Mouse (Mus musculus): ENCODE measurements around the gene Rab11fip4.

Gene Rab11fip4

GRCm38 (mm10) chr11:79713184-79713583 lies 122.2 kb downstream of the Rab11fip4 start:
- no peak for DNase-seq (ENCODE audit: low spot score in 2 of 2)

DNA sequence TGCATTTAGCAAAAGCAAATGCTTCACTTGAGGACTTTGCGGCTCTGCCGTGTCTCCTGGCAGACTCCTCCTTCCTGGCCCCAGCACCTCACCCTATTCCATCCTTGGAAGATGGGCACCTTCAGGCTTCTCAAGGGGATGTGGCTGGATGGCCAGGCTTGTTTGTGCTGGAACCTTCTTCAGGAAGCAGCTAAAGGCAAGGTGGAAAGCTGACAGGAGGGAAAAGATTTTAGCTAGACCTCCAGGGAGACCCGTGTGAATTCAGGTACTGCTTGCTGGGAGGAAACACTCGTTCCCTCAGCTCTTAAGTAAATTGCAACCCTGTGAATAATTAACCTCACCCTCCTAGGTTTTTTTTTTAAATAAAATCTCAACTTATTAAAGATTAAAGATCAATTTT lies 122.7 kb downstream of the Rab11fip4 start:
- DNase-seq (ENCODE audit: low spot score in 2 of 2), result no peak

DNA sequence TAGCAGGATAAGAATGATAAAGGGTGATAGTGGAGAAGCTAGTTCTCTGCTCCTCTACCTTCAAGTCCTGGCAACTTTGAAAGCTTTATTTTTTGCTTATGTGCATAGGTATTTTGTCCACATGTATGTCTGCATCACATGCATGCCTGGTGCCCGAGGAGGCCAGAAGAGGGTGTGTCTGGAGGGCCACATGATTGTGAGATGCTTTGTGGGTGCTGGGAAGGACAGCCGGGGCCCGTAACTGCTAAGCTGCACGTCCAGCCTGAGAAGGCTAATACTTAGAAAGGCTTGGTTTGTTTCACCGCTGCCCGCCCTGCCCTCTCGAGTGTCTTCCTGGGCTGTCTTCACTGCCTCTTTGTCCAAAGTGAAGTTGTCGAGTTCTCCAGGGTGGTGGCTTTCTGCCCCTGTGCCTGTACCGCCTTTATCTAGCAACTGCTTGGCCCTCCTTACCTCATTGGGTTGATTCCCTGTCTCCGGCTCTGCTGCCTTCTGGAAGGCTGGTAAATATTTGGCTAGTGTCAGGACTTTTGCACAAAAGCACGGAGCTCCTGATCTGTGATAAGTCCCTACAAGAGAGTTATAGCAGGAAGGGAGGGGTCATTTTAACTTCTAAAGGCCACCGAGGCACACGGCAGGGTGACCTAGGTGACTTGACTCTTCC lies 123.2 kb downstream of the Rab11fip4 start:
- DNase-seq (ENCODE audit: low spot score in 2 of 2), result no peak

DNA sequence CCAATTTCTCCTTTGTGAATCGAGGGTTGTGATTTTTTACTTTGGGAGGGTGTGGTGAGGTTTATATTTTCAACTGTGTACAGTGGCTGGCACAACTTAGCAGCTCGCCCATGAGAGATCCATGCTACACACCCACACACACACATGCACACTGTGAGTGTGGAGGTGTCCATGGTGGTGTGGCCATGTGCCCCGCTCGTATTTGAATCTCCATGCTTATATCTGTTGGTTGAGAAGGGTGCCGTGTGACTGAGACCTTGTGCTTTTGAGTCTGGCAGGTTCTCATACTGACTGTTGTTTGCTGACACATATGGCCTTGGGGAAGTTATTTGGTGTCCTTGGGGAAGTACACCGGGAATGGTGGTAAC lies 123.7 kb downstream of the Rab11fip4 start:
- no peak for DNase-seq (ENCODE audit: low spot score in 2 of 2)

GRCm38 (mm10) chr11:79715316-79715715 lies 124.3 kb downstream of the Rab11fip4 start:
- no peak for DNase-seq (ENCODE audit: low spot score in 2 of 2)

- DNase-seq (ENCODE audit: low spot score in 2 of 2), result no peak
These were observed 124.9 kb downstream of the Rab11fip4 start for GRCm38 (mm10) chr11:79715733-79716452.

GRCm38 (mm10) chr11:79716453-79716749 lies 125.4 kb downstream of the Rab11fip4 start:
- no peak for DNase-seq (ENCODE audit: low spot score in 2 of 2)

- DNase-seq (ENCODE audit: low spot score in 2 of 2), result no peak
These were observed 126.3 kb downstream of the Rab11fip4 start for GRCm38 (mm10) chr11:79717271-79717670.

GRCm38 (mm10) chr11:79717801-79718200 lies 126.8 kb downstream of the Rab11fip4 start:
- no peak for DNase-seq (ENCODE audit: low spot score in 2 of 2)

GRCm38 (mm10) chr11:79718202-79718601 lies 127.2 kb downstream of the Rab11fip4 start:
- no peak for DNase-seq (ENCODE audit: low spot score in 2 of 2)

DNA sequence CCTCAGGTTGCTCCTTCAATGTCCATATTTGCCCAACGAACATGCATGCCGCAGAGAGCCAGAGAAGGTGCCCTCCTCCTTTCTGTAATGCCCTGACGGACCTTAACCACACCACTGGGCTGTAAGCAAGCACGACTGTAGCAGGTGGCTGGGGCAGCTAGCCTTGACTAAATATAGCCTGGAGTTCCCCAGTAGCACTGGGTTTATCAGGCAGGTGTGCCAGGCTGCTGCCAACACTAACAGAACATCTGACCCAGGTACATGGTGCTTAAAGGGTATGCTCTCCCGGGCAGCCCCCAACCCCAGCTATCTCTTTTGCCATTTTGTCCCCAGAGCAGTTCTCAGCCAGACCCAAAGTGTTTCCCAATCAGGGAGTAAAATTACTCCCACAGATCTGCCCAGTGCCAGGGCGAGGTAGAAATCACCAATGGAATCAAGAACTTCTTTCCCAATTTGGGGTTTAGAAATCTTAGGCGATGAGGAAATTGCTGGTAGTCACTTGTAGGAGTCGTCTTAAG lies 127.9 kb downstream of the Rab11fip4 start:
- DNase-seq (ENCODE audit: low spot score in 2 of 2), result no peak

DNA sequence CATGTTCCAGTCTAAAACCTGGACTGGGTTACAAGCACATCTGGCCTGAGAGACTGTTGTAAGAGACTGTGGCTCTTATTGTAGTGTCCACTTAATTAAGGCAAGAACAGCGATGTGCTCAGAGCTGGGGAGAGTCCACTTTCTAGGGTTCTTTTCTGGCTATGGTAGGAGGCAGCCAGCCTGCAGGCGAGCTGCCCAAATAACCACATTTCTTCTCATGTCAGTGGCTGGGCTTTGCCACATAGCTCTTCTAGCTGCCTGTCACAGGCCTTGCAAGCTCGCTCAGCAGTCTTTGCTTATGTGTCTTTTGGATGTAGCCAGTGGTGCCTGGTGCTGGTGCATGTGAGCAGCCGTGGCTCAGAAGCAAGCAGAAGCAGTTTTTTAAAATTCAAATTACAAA lies 129.7 kb downstream of the Rab11fip4 start:
- DNase-seq (ENCODE audit: low spot score in 2 of 2), result no peak

- no peak for DNase-seq (ENCODE audit: low spot score in 2 of 2)
These were observed 131.8 kb downstream of the Rab11fip4 start for GRCm38 (mm10) chr11:79722811-79723210.

DNA sequence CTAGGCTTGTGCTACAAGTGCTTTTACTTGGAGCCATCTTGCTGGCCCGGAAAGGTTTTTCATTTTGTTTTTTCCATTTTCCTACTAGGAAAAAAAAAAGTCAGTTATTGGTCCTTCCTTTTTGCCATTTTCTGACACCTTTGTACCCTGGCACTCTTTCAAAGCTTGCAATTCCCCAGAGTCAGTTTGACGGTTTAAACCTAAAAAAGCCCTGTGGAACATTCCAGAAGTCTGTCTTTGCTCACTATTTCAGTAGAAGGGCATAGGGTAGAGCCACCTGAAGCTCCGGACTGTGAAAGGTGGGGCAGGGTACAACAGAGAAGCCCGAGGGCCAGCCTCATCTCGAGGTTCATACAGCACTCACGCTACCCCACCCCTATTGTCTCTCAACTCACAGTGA lies 134.0 kb downstream of the Rab11fip4 start:
- DNase-seq (ENCODE audit: low spot score in 2 of 2), result no peak

DNA sequence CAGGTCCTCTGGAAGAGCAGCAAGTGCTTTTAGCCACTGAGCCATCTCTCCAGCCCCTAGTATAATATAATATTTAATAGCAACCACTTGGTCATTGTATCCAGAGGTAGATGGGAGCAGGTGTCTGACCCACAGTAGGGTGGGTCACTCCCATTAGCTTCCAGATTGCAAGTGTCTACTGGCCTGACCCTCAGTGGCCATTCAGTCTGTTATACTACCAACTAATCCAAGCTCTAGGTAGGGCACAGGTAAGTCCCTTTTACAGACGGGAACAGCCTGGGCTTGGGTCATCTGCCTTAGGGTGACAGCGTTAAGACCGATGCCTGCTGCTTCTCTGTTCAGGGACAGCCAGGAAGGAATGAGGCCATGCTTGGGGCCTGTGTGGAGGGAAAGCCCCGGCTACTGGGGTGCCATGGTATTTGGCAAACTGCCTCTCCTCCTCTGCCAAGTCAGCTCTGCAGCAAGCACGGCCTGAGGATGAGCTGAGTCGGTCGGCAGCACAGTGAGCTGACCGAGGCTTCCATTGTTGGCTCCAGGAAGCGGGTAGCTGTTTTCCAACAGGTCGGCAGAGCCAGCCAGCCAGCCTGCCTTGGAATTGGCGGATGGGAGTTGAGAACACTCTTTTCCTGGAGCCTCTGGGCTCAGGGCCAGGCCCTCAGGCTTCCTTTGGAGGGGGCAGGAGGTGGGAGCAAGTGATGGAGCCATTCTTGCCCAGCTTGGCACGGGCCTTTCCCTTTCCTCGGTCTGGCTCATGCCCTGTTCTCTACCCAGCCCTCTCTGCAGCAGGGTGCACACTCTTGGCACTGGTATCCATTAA lies 138.4 kb downstream of the Rab11fip4 start:
- peak; percentile 57 to 63 for DNase-seq (ENCODE audit: low spot score in 2 of 2)

GRCm38 (mm10) chr11:79730462-79730861 lies 139.4 kb downstream of the Rab11fip4 start:
- no peak for DNase-seq (ENCODE audit: low spot score in 2 of 2)

DNA sequence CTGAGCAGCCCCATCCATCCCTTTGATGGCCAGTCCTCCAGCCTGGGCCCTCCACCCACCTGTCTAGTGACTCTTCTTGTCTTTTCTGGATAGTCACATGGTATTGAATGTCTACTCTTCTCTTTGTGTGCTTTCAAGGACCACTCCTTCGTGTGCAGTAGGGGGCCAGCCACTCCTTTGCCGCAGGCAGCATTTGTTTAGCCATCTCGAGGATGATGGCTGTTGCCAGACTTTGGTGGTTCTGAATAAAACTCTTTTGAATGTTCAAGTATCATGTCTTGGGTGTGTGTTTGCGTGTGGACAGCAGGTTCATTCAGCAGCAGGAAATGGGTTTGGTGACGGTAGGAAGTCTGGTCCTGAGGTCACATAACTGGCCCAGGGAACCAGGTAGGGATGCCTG lies 140.5 kb downstream of the Rab11fip4 start:
- no peak for DNase-seq (ENCODE audit: low spot score in 2 of 2)

GRCm38 (mm10) chr11:79733013-79733412 lies 142.0 kb downstream of the Rab11fip4 start:
- no peak for DNase-seq (ENCODE audit: low spot score in 2 of 2)

DNA sequence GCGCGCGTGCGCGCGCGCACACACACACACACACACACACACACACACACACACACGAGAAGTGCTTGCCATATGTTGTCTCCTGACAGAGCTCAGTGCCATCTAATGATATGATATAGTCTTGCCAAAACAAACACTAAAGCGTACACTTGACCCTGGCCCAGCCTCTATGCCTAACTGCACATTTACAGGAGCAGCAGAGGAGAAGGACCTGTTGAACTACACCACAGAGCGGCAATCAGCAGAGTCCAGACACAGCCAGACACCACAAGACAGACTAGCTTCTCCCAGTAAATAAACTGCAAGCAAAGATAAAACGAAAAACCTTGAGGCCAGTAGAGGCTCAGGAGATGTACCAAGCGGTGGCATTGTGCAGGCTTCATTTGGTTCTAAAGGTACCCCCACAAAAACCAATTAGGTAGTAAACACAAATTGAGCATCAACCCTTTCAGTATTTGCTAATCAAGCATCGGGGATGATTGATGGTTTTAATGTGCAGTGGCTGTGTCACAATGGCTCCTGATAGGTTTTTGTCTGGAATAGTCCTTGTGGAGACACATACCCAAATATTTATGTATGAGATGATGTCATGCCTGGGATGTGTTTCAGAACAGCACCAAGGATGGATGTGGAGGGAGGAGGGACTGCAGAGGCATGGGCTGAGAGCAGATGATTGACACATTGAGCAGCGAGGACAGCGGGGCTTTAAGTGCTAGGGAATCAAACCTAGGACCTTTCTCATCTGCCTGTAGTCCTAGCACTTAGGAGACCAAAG lies 145.4 kb downstream of the Rab11fip4 start:
- no peak for DNase-seq (ENCODE audit: low spot score in 2 of 2)

DNA sequence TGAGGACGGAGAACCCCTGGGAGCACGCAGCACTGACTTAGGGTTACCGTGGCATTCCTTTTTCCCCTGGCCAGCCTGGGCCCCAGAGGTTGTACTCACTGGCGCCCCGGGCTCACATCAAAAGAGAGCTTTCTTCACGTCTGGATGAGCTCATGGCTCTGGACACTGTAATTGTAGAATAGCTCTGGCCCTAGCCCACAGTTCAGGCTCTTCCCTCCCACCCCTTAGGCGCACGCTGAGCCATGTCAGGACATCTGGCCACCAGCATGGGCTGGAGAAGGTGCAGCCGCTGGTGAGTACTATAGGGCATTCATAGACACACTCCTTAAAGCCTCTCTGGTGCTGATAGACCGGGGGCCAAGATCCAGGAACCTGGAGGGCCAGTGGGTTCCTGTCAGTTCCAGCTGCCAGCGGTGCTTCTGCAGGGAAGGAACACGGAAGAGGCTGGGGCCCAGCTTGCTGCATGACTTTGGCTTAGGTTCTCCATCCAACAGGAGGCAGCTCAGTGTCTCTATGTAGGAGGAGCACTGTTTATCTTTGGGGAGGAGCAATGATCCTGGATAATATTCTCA lies 146.2 kb downstream of the Rab11fip4 start:
- no peak for DNase-seq (ENCODE audit: low spot score in 2 of 2)

- no peak for DNase-seq (ENCODE audit: low spot score in 2 of 2)
These were observed 147.0 kb downstream of the Rab11fip4 start for GRCm38 (mm10) chr11:79737865-79738502.

All from frontal cortex, postnatal 10 days (tissue).